Mouse (Mus musculus): Measurements from ENCODE around the gene P2rx5.

P2rx5 gene

DNA sequence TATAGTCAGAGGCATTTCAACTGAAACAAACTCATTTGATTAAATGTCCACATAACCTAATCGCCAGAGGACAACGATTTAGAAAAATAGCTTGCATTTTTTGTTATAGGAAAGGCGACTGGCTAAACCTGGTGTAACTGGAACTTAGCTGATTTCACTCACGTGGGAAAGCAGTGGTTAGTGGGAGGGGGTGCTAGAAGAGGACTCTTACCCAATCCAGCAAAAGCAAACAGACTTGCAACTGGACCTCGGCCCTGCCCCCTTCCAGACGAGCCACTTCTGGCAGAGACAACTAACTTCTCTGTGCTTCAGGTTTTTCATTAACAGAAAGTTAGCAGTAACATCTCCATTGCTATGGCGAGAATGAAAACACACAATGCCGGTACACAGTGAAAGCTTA is 15.4 kb downstream of the P2rx5 start:
- in situ Hi-C loops (cut with MboI, MseI), result loop anchor here in 1 of 2 experiments (25.0 kb wide), 1 partner anchor 963 kb away; the partner anchor contains the start of genes 4933427D14Rik, Gm43951, Med31 and Txndc17

- in situ Hi-C loops (cut with MboI, MseI), result loop anchor here in 1 of 2 experiments (25.0 kb wide), 1 partner anchor 964 kb away; the partner anchor contains the start of genes 4933427D14Rik, Gm43951, Med31 and Txndc17
Observed at GRCm38 (mm10) chr11:73176186-73176585, 16.0 kb downstream of the P2rx5 start.

DNA sequence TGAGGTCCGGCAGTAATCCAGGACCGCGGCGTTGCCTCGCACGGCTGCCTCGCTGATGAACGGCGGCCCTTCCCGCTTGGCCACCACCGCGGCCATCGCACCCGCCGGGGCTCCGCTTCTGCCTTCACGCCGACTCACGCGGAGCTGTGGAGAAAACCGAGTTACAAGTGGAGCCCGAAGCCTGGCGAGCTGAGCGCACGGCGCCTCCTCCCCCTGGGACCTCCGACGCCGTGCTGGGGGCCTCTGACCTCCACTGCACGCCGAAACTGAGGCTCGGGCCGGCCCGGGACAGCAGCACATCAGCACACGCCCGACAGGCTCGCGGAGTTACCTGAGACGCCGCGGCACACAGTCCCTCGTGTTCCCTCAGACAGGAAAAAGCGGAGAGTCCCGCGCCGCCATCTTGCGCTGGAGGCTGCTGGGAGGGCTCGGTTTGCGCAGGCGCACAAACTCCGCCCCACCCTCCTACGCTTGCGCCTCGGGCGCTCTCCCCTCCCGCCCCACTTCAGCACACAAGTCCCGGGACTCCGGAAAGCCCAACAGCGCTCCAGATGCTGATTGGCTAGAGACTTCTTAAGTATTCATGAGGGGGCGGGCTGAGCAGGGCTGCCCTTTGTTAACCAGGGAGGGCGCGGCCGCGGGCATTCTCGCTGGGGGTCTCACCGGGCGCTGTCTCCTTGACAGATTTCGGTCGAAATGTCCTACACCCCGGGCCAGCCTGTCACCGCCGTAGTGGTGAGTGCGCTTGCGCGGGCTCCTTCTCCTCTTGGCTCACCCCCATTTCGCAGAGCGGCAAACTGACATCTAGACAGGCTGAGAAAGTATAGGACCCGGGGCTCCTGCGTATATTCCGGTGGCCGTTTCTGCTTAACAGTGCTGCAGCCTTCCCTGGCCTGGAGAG is 16.6 kb downstream of the P2rx5 start, which contains the start of the genes Emc6 and Tax1bp3:
Gene Emc6, minus strand, starts transcription at position 430 of the 901 bp plus-strand sequence.
Gene Tax1bp3, plus strand, starts transcription at position 476 of the 901 bp plus-strand sequence.
- in situ Hi-C loops (cut with MboI, MseI), result loop anchor here in 1 of 2 experiments (25.0 kb wide), 1 partner anchor 965 kb away; the partner anchor contains the start of genes 4933427D14Rik, Gm43951, Med31 and Txndc17

GRCm38 (mm10) chr11:73177509-73177875 is 17.3 kb downstream of the P2rx5 start:
- in situ Hi-C loops (cut with MboI, MseI), result loop anchor here in 1 of 2 experiments (25.0 kb wide), 1 partner anchor 965 kb away; the partner anchor contains the start of genes 4933427D14Rik, Gm43951, Med31 and Txndc17

DNA sequence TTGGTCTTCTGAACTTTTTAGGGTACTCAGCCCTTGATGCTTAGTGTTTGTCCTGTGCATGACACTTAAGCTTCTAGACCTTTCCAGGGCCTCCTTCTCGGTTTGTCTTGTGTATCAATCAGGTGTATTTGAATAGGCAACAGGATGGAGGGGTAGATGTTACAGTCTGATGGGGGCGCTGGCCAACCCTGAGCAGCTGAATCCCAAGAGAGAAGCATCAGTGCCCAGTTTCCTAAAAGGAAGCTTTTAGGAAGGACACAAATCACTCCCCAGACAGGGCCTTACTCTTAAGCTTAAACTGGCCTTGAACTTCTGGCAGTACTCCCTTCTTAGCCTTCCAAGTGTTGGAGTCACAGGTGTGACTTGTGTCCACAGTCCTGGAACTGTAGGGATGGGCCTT is 17.7 kb downstream of the P2rx5 start:
- in situ Hi-C loops (cut with MboI, MseI), result loop anchor here in 1 of 2 experiments (25.0 kb wide), 1 partner anchor 966 kb away; the partner anchor contains the start of genes 4933427D14Rik, Gm43951, Med31 and Txndc17

DNA sequence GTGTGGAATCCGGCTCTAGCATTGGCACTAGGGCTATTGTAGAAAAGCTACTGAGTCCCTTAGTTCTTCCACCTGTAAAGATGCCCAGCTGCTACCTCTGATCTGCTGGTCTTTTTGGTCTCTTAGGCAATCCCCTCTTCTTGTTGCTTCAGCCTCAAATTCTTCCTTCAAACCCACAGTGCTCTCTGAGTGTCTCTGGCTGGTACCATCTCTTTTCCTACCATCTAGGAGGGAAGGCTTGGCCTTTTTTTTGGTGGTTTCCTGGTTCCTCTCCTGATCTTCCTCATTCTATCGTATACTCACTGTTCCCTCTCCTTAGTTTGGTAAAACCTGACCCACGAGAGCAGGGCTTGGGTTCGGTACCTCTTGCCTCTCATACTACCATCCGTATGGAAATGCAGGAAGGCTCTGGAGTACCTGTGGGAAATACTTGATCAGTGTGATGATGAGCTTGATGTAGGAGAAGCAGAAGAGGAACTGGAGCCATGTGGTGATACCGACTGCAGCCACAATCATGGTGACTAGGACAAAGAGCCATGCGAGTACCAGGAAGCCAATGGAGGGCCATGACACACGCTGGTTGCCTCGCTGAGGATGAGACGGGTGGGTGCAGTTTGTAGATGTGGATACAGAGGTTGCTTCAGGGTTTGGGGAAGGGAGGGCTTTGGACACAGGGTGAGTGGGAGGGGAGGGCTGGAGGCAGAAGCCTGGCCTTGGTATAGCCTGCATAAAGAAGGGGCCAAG is 25.8 kb downstream of the P2rx5 start:
- in situ Hi-C loops (cut with MboI, MseI), result loop anchor here in 1 of 2 experiments (25.0 kb wide), 1 partner anchor 974 kb away; the partner anchor contains the start of genes 4933427D14Rik, Gm43951, Med31 and Txndc17

GRCm38 (mm10) chr11:73187231-73187630 is 27.0 kb downstream of the P2rx5 start:
- in situ Hi-C loops (cut with MboI, MseI), result loop anchor here in 1 of 2 experiments (25.0 kb wide), 1 partner anchor 975 kb away; the partner anchor contains the start of genes 4933427D14Rik, Gm43951, Med31 and Txndc17

GRCm38 (mm10) chr11:73193047-73193446 is 32.8 kb downstream of the P2rx5 start:
- in situ Hi-C loops (cut with MboI, MseI), result loop anchor here in 1 of 2 experiments (5.0 to 25.0 kb wide), 2 partner anchors 741 to 981 kb away; partner anchors contain the start of genes 4933427D14Rik, Gm43951, Med31 and Txndc17

- in situ Hi-C loops (cut with MboI, MseI), result loop anchor here in 1 of 2 experiments (5.0 to 25.0 kb wide), 2 partner anchors 742 to 982 kb away; partner anchors contain the start of genes 4933427D14Rik, Gm43951, Med31 and Txndc17
Observed at GRCm38 (mm10) chr11:73194444-73194843, 34.2 kb downstream of the P2rx5 start.

- in situ Hi-C loops (cut with MboI, MseI), result loop anchor here in 1 of 2 experiments (25.0 kb wide), 1 partner anchor 986 kb away; the partner anchor contains the start of genes 4933427D14Rik, Gm43951, Med31 and Txndc17
Observed at GRCm38 (mm10) chr11:73198190-73198589, 38.0 kb downstream of the P2rx5 start.

GRCm38 (mm10) chr11:73198603-73199229 is 38.5 kb downstream of the P2rx5 start, which contains the start of gene Ctns:
Gene Ctns, minus strand, starts transcription at chr11:73199042.
- in situ Hi-C loops (cut with MboI, MseI), result loop anchor here in 1 of 2 experiments (25.0 kb wide), 1 partner anchor 986 kb away; the partner anchor contains the start of genes 4933427D14Rik, Gm43951, Med31 and Txndc17

DNA sequence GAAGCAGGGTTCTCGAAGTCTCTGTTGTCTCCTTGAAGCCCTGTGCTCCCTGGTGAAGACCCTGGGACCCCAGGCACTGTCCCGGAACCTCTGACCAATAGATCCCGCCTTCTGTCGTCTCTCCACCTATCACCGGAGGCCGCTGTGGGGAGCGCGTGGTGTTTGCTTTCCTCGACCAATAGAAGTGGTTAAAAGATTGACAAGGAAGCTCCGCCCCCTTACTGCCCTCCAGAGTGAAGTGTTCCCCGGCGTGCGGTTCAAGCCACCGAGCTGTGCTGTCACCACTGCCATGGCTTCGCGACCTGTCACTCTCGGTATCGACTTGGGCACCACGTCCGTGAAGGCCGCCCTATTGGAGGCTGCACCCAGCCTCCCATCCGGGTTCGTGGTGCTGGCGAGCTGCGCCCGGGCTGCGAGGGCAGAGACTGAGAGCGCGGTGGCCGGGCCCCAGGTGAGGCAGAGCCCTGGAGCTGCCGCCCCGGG is 39.0 kb downstream of the P2rx5 start, which contains the start of gene Shpk:
Gene Shpk, plus strand, starts transcription at position 231 of the 483 bp plus-strand sequence.
- in situ Hi-C loops (cut with MboI, MseI), result loop anchor here in 1 of 2 experiments (25.0 kb wide), 1 partner anchor 987 kb away; the partner anchor contains the start of genes 4933427D14Rik, Gm43951, Med31 and Txndc17

DNA sequence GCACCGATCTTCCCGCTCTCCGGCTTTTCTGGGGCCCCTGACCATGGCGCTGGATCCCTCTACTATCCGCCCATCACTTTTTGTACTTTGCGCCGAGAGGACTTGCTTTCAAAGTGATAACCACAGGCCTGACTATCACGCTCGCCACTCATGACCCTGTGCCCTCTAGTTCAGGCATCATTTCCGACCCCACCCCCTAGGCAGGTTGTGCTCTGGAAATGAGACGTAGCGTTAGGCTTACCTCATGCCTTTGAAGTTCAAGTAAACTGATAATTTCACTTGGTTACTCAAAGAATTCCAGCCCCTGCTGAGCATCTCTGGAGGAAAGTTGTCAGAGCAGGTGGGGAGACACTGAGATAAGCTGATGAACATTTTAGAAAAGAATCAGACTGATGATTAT is 39.7 kb downstream of the P2rx5 start:
- in situ Hi-C loops (cut with MboI, MseI), result loop anchor here in 1 of 2 experiments (25.0 kb wide), 1 partner anchor 988 kb away; the partner anchor contains the start of genes 4933427D14Rik, Gm43951, Med31 and Txndc17

GRCm38 (mm10) chr11:73201021-73201420 is 40.8 kb downstream of the P2rx5 start:
- in situ Hi-C loops (cut with MboI, MseI), result no loop called here

DNA sequence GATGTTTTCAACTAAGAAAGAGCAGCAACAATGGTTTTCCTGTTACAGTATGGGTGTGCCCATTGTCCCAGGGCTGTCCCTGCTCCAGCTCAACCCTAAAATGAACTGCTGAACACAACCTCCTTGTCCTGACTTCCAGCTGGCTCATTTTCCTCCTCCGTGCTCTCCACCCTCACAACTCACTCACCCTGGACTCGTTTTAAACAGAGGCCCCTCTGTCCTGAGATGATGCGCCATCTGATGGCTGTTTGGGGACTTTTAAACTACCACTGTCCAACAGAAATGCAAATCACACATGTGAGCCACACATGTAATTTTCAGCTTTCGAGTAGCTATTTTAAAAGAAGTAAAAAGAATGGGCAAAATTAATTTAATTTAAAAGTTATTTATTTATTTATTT is 41.4 kb downstream of the P2rx5 start:
- in situ Hi-C loops (cut with MboI, MseI), result no loop called here

GRCm38 (mm10) chr11:73203895-73204294 is 43.7 kb downstream of the P2rx5 start:
- in situ Hi-C loops (cut with MboI, MseI), result no loop called here

GRCm38 (mm10) chr11:73205194-73205593 is 45.0 kb downstream of the P2rx5 start:
- in situ Hi-C loops (cut with MboI, MseI), result no loop called here

- in situ Hi-C loops (cut with MboI, MseI), result no loop called here
Observed at GRCm38 (mm10) chr11:73207621-73208020, 47.4 kb downstream of the P2rx5 start.

DNA sequence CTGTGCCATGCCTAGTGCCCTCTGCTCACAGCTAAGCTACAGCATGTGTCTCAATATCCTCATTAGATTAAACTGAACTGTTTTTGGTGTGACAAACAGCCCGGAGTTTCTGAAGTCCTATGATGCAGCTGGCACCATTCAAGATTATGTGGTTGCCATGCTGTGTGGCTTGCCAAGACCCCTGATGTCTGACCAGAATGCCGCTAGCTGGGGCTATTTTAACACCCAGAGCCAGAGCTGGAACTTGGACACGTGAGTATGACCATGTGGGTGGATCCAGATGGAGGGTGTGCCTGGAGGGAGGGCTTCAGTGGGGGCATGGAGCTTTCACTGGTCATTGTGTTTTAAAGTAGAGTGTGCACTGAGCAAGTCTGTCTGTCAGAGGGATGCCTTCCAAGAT is 53.7 kb downstream of the P2rx5 start:
- in situ Hi-C loops (cut with MboI, MseI), result loop anchor here in 1 of 2 experiments (10.0 kb wide), 1 partner anchor 1161 kb away; no protein-coding TSS in a partner anchor

Measured in T-helper 17 cell (primary cell).